Mouse (Mus musculus) neutrophil, adult 5-6 weeks (primary cell): ENCODE data around the gene Auh. TPM values are rescaled to one million over a fixed set of nuclear protein-coding genes. Genes with fewer than 3 reads are reported as not detected.

Experiments
- ATAC-seq: fragments of 151-379, 151-347 bp; 2 replicates; pipeline ENCODE4 v1.8.0; 2017; ENCODE audit warnings: mild to moderate bottlenecking, moderate TSS enrichment; ENCODE audit not compliant: insufficient number of reproducible peaks, poor library complexity, low FRiP score, severe bottlenecking; ENCODE audit errors: extremely low read depth
- total RNA-seq: library from RNA; stranded (forward); fragments of 200-1000 nt; gene quantifications from 2 replicates; pipeline ENCODE4 v1.2.3, GENCODE M21; 2017

The Auh gene
- total RNA-seq, 1 experiment from 2014 or later: 64.9 TPM

DNA sequence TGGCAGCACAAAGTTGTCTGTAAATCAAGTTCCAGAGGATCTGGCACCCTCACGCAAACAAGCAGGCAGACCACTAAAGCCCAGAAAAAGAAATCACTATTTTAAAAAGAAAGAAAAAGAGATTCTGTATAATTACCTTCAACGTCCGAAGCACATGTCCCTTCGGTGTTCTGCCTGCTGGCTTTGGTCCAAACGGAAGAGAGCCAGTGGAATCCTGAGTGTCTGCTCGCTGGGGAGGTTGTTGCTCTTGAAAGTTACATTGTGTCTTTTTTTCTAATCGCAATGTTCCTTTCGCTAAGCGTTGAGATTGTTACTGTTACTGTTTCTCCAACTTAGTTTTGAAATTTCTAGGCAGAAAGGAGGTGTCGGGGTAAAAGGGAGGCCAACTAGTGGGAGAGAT lies 1.1 kb upstream of the Auh start:
- no peak for ATAC-seq

DNA sequence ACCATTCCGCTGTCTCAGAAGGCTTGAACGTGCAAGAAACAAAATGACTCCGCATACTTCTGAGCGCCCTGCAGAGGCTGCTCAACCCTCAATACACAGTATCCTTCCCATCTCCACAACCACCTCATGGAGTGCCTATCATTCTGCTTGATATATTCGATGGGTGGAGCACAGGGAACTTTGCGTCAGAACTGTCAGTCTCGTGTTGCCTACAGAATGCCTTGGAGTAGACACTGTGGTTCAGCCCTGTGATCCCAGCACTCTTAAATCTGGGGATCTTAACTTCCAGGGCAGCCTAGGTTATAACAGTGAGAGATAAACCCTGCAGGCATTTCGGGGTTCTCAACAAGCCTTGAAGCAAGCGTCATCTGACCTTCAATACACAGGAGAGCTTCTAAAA lies 1.1 kb downstream of the Auh start:
- ATAC-seq: no peak

DNA sequence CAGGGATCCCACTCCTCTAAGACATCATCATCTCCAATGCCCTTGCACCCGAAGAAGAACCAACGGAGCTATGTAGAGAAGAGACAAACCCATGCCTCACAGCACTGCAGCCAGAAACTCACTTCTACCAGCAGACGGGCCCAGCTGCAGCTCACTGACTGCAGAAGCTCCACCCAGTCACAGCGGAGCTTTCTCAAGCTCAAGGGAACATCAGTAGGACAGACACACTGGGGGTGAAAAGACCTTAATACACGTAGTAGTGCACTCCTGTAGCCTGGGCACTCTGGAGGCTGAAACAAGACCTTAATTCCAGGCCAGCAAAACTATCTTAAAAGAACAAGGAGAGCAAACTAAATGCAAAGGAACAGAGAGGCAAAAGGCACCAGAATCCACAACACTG lies 5.0 kb downstream of the Auh start:
- ATAC-seq: no peak

DNA sequence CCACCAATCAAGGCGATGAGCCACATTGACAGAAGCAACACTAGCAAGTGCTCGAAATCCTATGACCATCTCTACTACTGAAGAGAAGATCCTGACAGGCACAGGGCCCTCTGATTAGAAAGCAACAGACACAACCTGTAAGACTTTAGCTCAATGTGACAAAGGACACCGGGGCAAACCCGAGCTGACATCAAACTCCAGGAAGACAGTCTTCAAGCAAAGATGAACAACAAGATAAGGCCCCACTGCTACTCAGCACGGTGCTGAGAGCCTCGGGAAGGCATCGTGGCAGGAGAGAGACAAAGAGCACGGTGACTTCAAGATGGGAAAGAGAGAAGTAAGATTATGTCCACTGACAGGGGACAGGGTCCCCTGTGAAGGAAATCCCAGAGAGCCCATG lies 7.5 kb downstream of the Auh start:
- ATAC-seq: no peak

DNA sequence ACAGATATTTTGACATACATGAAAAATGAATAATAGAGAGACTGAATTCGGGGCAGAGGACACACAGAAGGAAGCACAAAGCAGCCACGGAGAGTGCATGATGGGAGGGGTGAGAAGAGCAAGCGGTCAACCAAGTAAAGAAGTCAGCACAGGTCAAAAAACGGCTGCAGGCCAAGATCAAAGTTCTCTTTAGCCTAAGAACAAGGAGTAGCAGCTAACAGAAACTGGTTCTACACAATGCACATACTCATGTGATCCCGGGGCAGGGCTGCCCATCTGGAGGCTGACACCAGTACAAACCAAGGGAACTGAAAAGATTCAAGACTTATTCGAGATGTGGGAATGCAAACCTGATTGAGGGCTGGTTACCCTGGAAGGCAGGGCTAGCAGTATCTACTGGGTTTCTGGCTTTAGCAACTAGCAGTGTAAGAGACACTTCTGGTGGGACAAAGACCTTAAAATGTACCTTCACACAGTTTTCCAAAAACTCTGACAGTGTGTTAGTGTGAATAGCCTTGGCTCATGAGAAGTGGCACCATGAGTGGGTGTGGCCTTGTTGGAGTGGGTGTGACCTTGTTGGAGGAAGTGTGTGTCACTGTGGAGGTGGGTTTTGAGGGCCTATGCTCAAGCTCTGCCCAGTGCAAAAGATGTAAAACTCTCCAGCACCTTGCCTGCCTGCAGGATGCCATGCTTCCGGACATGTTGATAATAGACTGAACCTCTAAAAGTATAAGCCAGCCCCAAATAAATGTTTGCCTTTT lies 8.2 kb downstream of the Auh start:
- ATAC-seq: no peak

DNA sequence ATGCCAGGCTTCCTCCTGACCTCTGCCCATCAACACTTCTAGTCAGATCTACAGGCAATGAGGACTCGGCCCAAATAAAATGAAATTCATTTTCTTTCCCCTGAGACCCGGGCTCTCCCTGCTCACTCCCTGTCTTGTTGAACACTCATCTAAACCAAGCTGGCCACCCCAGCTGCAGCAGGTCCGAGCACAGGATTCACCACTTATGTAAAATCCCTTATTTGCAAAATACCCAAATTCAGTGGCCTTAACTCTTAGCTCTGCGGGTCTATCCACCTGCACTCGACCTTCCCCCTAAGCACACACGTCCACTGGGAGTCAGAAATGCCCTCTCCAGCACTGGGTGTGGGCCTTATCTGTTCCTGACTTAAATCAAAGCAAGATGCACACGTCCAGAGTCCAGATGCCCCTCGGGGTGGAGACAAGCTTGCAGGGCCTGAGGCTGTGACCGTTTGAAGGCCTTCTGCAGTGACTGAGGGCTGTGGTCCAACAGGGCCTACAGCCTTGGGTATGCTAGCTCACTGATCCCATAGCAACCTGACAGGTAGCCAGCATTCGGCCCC lies 9.6 kb downstream of the Auh start:
- no peak for ATAC-seq

DNA sequence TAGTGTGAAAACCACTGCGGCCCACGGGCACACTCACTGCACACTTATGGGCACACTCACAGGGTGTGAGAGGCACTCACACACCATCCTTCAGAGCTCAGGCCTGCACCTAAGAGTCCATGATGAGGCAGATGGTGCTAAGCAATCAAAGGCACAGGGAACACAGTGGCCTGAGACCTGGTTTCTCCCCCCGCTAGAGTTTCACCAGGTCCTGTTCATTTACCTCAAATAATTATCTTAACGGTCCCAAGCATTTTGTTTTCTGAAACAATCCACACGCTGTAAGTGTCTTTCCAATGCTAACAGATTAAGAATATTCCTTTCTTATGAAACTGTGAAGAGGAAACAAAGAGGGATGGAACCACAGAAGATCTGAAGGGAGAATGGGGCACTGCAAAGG lies 11.1 kb downstream of the Auh start:
- no peak for ATAC-seq

DNA sequence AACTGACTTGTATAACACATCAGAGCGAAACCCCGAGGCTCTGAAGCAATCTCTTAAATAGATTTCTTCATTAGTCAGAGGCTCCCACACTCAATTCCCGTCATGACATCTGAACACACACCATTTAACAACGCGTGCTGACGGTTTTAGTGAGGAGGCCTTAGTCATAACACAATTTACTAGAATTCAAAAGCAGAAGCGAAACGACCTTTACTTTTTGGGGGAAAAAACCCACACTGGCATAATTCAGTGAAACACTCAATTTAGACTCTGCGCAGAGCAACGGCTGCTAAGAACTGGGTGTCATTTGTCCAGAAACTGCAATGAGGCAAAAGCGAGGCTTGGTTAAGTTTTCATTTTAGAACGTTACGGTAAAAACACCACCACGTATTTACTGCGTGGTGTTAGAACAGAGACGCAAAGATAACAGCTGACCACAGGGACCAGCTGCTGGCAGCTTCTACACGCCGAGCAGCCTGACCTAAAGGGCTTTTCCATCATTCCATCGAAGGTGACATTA lies 14.8 kb downstream of the Auh start:
- ATAC-seq: peak; percentile 54

DNA sequence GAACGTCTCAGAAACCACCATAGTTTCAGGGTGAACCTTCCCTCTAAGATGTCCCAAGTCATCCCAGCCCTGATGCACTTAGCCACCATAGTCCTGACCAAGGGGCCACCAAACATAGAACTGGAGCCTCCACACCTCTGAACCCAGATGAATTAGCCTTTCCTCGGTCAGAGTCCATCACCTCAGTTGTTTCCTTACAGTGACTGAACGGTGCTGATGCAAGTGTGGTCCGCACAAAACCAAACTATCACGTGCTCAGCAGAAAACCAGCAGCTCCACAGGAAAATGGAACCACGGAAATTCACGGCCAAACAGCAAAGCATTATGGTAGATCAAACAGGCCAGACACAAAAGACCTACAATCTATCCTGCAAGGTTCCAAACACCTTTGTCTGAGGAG lies 15.6 kb downstream of the Auh start:
- ATAC-seq: no peak

DNA sequence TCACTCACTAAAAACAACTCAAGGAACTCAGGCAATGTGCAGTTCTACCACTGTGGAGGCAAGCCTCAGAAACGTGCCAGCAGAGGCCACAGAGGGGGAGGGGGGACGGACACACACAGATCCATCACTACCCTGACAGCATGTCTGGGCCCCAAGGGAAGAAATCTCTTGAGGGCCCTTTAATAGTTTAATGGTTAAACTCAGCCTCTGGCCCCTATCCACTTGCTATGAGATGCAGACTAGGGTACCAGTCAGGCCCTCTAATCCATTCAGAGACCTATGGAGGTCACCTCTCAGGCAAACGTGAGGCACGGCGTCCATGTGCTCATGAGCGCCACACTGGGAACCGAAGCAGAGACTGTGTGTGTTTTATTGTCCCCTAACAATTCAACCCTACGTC lies 17.0 kb downstream of the Auh start:
- no peak for ATAC-seq

DNA sequence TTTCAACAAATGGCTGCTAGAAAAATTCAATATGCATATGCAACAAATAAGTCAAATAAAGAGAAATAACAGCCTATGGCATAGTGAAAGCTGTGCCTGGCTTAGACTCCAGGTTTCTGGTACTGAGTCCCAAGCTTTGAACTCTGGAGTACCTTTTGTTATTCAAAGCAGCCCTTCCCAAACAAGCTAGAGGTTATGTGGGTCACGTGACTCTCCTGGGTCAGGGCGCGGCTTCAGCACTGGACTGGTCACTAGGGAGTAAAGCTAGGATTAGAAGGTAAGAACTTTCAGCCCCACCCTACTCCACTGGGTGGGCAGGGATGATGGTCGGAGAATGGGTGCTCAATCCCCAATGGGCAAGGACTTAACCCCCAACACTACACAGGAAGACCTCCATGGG lies 18.2 kb downstream of the Auh start:
- ATAC-seq: no peak

DNA sequence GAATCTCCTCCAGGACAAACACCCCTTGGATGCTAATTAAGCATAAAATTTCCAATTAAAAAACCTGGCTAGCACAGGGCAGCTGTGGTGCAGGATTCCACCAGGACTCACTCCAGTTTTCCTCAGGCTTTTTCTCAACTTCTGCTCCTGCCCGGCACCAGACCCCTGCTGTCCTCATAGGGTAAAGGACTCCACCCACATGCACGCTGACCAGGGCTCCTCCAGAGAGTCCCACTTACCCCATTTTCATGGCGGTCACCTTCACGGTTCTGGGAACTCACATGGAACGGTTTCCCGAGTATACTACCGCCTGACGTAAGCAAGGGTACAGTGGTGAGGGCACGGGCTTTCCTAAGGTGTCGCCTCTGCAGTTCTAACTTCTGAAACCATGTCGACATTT lies 23.2 kb downstream of the Auh start:
- ATAC-seq: no peak

DNA sequence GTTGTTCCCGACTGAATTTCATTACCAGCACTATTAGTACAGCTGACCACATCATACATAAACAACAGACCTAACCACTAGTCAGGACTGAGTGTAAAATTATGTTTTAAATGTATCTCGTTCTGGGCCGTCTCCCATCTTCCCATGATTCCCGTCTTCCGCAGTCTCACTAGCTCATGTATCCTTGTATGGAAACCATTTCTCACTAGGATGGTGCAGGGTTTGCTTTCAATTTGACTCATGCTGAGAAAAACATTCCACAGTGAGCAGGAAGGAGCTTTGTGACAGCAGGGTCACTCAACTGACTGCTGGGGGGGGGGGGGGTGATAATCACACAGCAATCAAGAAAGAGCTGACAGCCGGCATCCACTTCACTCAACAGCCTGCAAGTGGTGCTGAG lies 25.3 kb downstream of the Auh start:
- ATAC-seq: no peak

DNA sequence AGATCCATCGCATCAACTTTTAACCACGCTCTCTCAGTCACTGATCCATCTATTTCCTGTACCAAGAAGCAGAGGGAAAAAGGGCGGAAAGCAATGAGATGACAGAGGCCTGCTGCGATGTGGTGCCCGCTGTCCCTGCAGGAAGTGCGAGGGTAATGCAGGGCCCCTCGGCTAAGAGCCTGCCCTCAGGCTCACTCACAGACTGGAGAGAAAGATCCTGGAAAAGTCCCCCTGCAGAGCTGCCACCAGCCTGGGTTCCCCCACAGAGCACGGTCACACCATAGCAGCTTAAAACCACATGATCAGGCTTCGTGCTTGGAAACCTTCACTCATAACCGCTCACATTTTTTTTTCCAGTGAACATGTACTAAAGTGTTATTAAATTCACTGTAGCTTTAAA lies 25.7 kb downstream of the Auh start:
- ATAC-seq: no peak

DNA sequence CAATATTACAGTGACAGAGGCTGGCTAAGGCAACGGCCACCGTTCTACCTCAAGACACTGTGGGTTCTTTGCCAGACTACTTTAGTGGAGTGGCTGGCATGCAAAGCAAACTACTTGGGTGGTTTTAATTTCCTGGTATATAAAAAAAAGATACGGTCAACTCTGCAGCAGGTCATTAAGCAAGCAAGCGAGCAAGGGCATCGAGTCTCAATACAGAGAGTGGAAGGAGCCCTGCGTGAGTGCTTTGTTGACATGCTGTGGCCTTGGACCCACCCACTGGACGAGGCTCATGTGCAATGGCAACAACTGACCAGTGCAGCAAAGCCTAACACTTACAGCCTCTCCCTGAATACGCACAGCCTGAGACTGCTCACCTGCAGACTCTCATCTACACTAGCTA lies 27.0 kb downstream of the Auh start:
- ATAC-seq: no peak

DNA sequence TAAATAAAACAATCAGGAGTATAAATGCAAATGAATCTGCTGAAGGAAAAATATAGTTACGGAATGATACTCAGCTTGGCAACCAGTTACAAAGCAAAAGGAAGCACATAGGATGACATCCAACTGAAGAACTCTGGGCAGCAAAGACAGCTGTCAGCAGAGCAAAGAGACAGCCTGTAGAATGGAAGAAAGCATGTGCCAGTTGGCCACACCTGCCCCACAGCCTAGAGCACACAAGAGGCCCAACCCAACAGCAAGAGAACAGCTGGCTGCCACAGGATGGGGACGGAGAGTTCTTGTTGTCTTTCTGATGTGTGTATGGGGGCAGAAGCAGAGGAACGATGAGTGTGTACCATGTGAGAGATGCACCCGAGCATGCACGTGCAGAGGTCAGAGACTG lies 29.8 kb downstream of the Auh start:
- no peak for ATAC-seq

DNA sequence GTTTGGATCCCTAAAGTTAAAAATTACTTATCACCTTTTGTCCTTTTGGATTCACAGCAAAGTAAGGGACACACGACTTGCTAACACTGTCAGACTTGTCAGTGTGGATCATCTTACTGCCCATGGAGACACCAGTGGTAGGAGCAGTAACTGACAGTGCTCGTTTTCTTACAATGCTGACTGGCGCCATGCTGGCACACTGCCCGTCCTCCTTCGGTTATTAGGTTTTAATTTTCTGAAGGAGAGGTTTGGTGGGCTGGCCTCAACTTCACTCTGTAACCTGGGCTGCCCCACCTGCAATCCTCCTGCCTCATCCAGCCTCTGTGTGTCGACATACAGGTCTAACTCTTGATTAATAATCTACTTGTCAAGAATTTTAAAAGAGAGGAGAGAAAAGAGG lies 31.7 kb downstream of the Auh start:
- ATAC-seq: no peak

DNA sequence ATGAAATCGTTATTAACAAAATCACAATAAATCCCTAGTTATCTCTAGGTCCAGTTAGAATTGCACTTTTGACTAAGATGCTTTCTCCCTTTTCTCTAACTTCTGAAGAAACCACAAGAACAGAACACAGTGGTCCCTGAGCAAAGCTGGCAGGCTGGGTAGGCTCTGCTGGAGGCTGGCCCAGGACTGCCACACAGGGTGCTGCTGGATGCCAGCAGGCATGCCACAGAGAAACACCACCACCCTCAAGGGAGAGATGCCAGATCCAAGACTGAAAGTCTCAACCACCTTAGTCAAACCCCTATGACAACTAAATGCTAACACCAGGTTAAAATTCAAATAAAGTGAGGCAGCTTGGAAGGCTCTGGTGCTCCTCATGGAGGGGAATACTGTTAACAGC lies 36.7 kb downstream of the Auh start:
- no peak for ATAC-seq

DNA sequence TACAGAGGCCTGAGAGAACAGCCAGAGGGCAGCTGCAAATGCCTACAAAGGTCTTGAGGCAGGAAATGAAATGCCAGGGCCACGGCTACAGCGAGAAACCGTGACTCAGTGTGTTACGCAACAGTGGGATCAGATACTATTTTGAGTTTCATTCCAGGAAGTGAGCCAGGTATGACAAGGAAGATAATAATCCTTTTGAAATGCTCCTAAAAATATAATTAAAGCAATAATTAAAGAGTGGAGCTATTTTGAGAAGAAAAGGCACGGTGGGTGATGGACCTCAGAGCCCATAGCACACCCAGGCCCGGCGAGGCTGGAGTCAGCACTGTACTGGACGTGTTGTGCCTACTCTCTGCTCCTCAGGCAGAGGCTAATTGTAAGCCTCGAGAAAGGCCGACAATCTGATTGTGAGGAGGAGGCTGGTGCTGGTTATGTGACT lies 37.4 kb downstream of the Auh start:
- ATAC-seq: no peak

DNA sequence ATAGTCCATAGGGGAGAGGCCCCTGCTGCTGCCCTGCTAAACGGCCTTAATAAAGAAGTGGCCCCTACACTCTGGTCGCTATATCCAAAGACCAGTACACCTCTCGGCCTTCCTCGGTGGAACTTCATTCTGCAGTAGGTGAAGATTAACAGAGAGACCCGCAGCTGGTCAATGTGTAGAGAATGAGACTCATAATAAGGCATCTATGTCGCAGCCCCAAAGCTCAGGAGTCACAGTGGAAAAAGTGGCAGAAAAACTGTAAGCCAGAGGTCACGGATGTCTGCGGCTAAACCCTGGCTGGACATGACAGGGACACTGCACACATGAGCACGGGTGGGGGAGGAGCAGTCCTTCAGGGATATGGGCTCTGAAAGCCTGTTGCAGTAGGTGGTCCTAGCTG lies 39.2 kb downstream of the Auh start:
- ATAC-seq: no peak

DNA sequence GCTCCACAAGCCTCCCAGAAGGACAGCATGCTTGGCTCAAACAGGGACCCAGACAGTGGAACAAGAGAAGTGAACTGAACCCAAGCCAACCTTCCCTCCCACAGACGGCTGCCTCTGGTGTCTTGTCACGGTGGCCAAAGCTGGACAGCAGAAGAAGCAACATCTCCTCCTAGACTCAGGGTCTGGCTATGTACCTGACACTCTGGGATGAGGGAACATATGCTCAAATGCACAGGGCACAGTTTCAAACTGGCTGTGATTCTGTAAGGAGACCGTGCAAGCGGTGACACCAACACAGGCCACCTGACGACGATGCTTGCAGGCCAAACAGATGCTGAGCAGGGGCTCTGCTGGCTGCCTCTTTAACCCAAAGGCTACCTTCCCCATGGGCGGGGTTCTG lies 42.7 kb downstream of the Auh start:
- no peak for ATAC-seq
